In the genomic region with DNA sequence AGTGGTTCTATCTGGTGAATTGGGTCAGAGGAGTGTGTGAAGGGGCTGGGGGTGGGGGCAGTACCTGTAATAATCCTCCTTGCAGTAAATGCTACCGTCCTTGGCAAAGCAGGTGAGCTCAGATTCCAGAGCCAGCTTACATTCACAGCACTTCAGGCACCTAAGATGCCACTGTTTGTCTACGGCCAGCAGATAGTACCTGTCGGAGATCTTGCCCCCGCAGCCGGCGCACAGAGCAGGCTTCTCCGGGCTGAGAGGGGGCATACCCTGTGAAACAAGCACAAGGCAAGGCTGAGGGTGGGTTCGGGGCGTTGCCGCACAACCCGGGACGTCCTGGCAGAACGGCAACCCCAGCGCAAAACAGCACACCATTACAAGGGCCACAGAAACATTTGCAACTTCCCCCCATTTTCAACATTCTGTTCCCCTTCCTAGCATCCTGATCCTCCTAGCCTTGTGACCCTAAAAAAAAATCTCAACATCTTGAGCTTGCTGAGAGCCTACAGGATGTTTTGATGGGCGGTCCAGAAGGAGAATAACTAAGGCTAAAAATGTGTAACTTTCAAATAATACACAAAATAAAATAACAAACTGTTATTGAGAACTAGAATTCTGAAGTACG, we compare ENCODE assay signal across 15 mouse cellular contexts. TPM values are rescaled to one million over a fixed set of nuclear protein-coding genes. Genes with fewer than 3 reads are reported as not detected.
DNase-seq lines count a peak whose midpoint lies in the region; ATAC-seq and TF ChIP-seq lines count a peak whose summit lies in the region.
"Had no signal": no experiment of that assay in that cellular context is flagged by ENCODE, and none has a peak within 500 bp of the region (broad histone marks: within the 10 kb centered on the region; RNA-seq: fewer than 3 reads in every experiment).

No protein-coding gene starts in this region.

- no peak for TF ChIP-seq CTCF in kidney, adult 2 months (conservative IDR thresholded peaks at IDR 0.05; ENCODE audit: insufficient read depth, insufficient read length, low read depth, low read length)

- no peak overlapping the region for H3K4me3 ChIP-seq in kidney, adult 2 months (ENCODE audit: insufficient read depth, low read depth, low read length)
- peak overlapping the region; percentile 48 for H3K4me3 ChIP-seq in limb, embryonic 14.5 days (replicated peaks; ENCODE audit: low read length)
- H3K4me3 ChIP-seq in neural tube, embryonic 13.5 days, result peak overlapping the region; percentile 11
- no peak overlapping the region for H3K4me3 ChIP-seq in kidney, embryonic 14.5 days (ENCODE audit: low read length)
- H3K4me3 ChIP-seq: gastrocnemius, adult 2 months had no signal

- 0 out of 2 replicates have a peak, but pooled peaks have one; percentile 17 for ATAC-seq in granulocyte monocyte progenitor cell, adult 5-6 weeks (replicated peaks; ENCODE audit: poor library complexity, severe bottlenecking)
- no peak for ATAC-seq in limb, embryonic 14.5 days (ENCODE audit: low FRiP score, low read depth)
- no peak for ATAC-seq in neural tube, embryonic 13.5 days (ENCODE audit: low read depth)
- no peak for ATAC-seq in kidney, embryonic 14.5 days (ENCODE audit: low FRiP score, low TSS enrichment)

- H3K27me3 ChIP-seq in kidney, adult 2 months (replicated peaks; ENCODE audit: control insufficient read depth, insufficient read depth, low read length), result peaks cover 23% of the 10 kb centered on the region
- H3K27me3 ChIP-seq in limb, embryonic 14.5 days (ENCODE audit: control insufficient read depth, insufficient read depth, low read length), result peaks cover 27% of the 10 kb centered on the region
- H3K27me3 ChIP-seq in neural tube, embryonic 13.5 days, result peaks cover 97% of the 10 kb centered on the region
- peaks cover 72% of the 10 kb centered on the region for H3K27me3 ChIP-seq in kidney, embryonic 14.5 days (ENCODE audit: control insufficient read depth, insufficient read depth, low read length)

- no peaks in the 10 kb centered on the region for H3K9me3 ChIP-seq in limb, embryonic 14.5 days (ENCODE audit: control insufficient read depth, low read length)
- H3K9me3 ChIP-seq in neural tube, embryonic 13.5 days, result no peaks in the 10 kb centered on the region
- no peaks in the 10 kb centered on the region for H3K9me3 ChIP-seq in kidney, embryonic 14.5 days (ENCODE audit: control insufficient read depth, low read length)

- no peak overlapping the region for H3K27ac ChIP-seq in kidney, adult 2 months (ENCODE audit: insufficient read depth, low read depth, low read length)
- peak overlapping the region; percentile 41; the same call in 1 of the 2 replicates for H3K27ac ChIP-seq in limb, embryonic 14.5 days (replicated peaks; ENCODE audit: low read depth, low read length)
- H3K27ac ChIP-seq in neural tube, embryonic 13.5 days (replicated peaks), result no peak overlapping the region
- H3K27ac ChIP-seq in kidney, embryonic 14.5 days (ENCODE audit: low read depth, low read length), result no peak overlapping the region
- H3K27ac ChIP-seq: gastrocnemius, adult 2 months; macrophage had no signal

- peak; percentile 8 for DNase-seq in kidney, adult 2 months
- no peak for DNase-seq in kidney, postnatal 36 days
- DNase-seq in limb, embryonic 14.5 days (ENCODE audit: low spot score), result no peak
- no peak for DNase-seq in cerebellum, adult 11 months
- no peak for DNase-seq in testis, postnatal 14 days (ENCODE audit: low spot score)
- DNase-seq: adrenal gland, postnatal 10 days; cerebellum, adult 18-20 months; gastrocnemius, adult 2 months; thymus, postnatal 25 days had no signal

- H3K4me2 ChIP-seq in limb, embryonic 14.5 days (replicated peaks; ENCODE audit: low read depth, low read length, severe bottlenecking), result peak overlapping the region; percentile 55
- H3K4me2 ChIP-seq in neural tube, embryonic 13.5 days, result no peak overlapping the region
- no peak overlapping the region for H3K4me2 ChIP-seq in kidney, embryonic 14.5 days (replicated peaks; ENCODE audit: low read depth, low read length)

- H3K4me1 ChIP-seq in kidney, adult 2 months (ENCODE audit: control insufficient read depth, insufficient read depth, low read length), result peaks cover 12% of the 10 kb centered on the region; the same call in 1 of the 2 replicates
- H3K4me1 ChIP-seq in limb, embryonic 14.5 days (ENCODE audit: control insufficient read depth, insufficient read depth, low read length), result peaks cover 24% of the 10 kb centered on the region
- peaks cover 39% of the 10 kb centered on the region for H3K4me1 ChIP-seq in neural tube, embryonic 13.5 days (replicated peaks)
- H3K4me1 ChIP-seq in kidney, embryonic 14.5 days (ENCODE audit: control insufficient read depth, insufficient read depth, low read length), result no peaks in the 10 kb centered on the region; the same call in 1 of the 2 replicates

- H3K9ac ChIP-seq in limb, embryonic 14.5 days (ENCODE audit: low read depth, low read length, severe bottlenecking), result peak overlapping the region; percentile 76
- no peak overlapping the region for H3K9ac ChIP-seq in neural tube, embryonic 13.5 days
- H3K9ac ChIP-seq in kidney, embryonic 14.5 days (ENCODE audit: low read depth, low read length), result no peak overlapping the region

- WGBS in kidney, adult 2 months, result 9% methylated on average over 16 of the region's 16 CpGs
- WGBS in limb, embryonic 14.5 days, result 3% methylated on average over 16 of the region's 16 CpGs
- 1% methylated on average over 16 of the region's 16 CpGs for WGBS in neural tube, embryonic 13.5 days
- WGBS in kidney, embryonic 14.5 days, result 5% methylated on average over 16 of the region's 16 CpGs

- no peaks in the 10 kb centered on the region for H3K36me3 ChIP-seq in kidney, adult 2 months (ENCODE audit: control insufficient read depth, insufficient read depth, low read length)
- H3K36me3 ChIP-seq in limb, embryonic 14.5 days (ENCODE audit: control insufficient read depth, insufficient read depth, low read length), result no peaks in the 10 kb centered on the region
- H3K36me3 ChIP-seq in neural tube, embryonic 13.5 days, result no peaks in the 10 kb centered on the region
- no peaks in the 10 kb centered on the region for H3K36me3 ChIP-seq in kidney, embryonic 14.5 days (ENCODE audit: control insufficient read depth, insufficient read depth, low read length)

- no peak for TF ChIP-seq POLR2A in kidney, adult 2 months (IDR thresholded peaks at IDR 0.05; ENCODE audit: low read depth, low read length)
- TF ChIP-seq POLR2A in limb, embryonic 14.5 days (IDR thresholded peaks at IDR 0.05; ENCODE audit: borderline replicate concordance, extremely low read depth, insufficient read depth, insufficient read length), result no peak

RNA-seq across cellular contexts. Expression of a gene that starts 8.5 kb away (rescaled TPM):
- polyA plus RNA-seq in kidney, adult 2 months (2012; rRNA removed), result not detected in 2 replicates
- not detected in 2 replicates for total RNA-seq in granulocyte monocyte progenitor cell, adult 5-6 weeks (2014; fragmentation: Nextera tagmentation)
- not detected in 2 replicates for total RNA-seq in granulocyte monocyte progenitor cell, adult 5-6 weeks (2017)
- polyA plus RNA-seq in limb, embryonic 14.5 days (2012; rRNA removed), result 15.4 and 24.2 TPM in 2 replicates
- polyA plus RNA-seq in limb, embryonic 14.5 days (2014; fragmentation: Nextera tagmentation; extraction: Ambion mirVana), result 11.9 and 14.8 TPM in 2 replicates
- 4.1 and 4.6 TPM in 2 replicates for polyA plus RNA-seq in neural tube, embryonic 13.5 days (2015; fragmentation: Nextera tagmentation; extraction: Ambion mirVana)
- polyA plus RNA-seq in kidney, embryonic 14.5 days (2014; fragmentation: Nextera tagmentation; extraction: Ambion mirVana), result 0.07 TPM in 1 of 2 replicates, not detected in the other
- total RNA-seq: gastrocnemius, adult 2 months; liver, adult 2 months had no signal
- polyA plus RNA-seq: macrophage; small intestine, adult 2 months had no signal

RNA-seq across cellular contexts. Expression of a gene that starts 16.7 kb away (rescaled TPM):
- 19.8 and 23.1 TPM in 2 replicates for polyA plus RNA-seq in kidney, adult 2 months (2012; rRNA removed)
- total RNA-seq in granulocyte monocyte progenitor cell, adult 5-6 weeks (2014; fragmentation: Nextera tagmentation), result 13.2 and 22.3 TPM in 2 replicates
- 10.2 and 15.2 TPM in 2 replicates for total RNA-seq in granulocyte monocyte progenitor cell, adult 5-6 weeks (2017)
- polyA plus RNA-seq in limb, embryonic 14.5 days (2012; rRNA removed), result 47.9 and 59.0 TPM in 2 replicates
- 48.1 and 50.4 TPM in 2 replicates for polyA plus RNA-seq in limb, embryonic 14.5 days (2014; fragmentation: Nextera tagmentation; extraction: Ambion mirVana)
- polyA plus RNA-seq in neural tube, embryonic 13.5 days (2015; fragmentation: Nextera tagmentation; extraction: Ambion mirVana), result 30.7 and 31.0 TPM in 2 replicates
- 47.8 and 58.4 TPM in 2 replicates for polyA plus RNA-seq in kidney, embryonic 14.5 days (2014; fragmentation: Nextera tagmentation; extraction: Ambion mirVana)

Comparison
In these comparisons a context has a peak if more than half of its experiments do, and no peak if none do; other contexts are left out.
1. H3K4me3 ChIP-seq: peak in limb, embryonic 14.5 days (single experiment) and neural tube, embryonic 13.5 days (single experiment); none in kidney, adult 2 months (single experiment) and kidney, embryonic 14.5 days (single experiment).